Mouse (Mus musculus): ENCODE measurements around the gene Cpn2. TPM values are rescaled to one million over a fixed set of nuclear protein-coding genes. Genes with fewer than 3 reads are reported as not detected.

Cpn2 gene
- polyA plus RNA-seq, 1 experiment from 2014 or later: not detected

GRCm38 (mm10) chr16:30253900-30254299 lies 13.4 kb downstream of the Cpn2 start:
- H3K4me3 ChIP-seq (replicated peaks; ENCODE audit: low read depth, low read length): no peak overlapping the region
- 76% methylated on average over 9 of the region's 9 CpGs for WGBS
- H3K4me1 ChIP-seq (replicated peaks; ENCODE audit: insufficient read depth, low read length): no peaks in the 10 kb centered on the region
- H3K27me3 ChIP-seq (ENCODE audit: insufficient read depth, low read length): no peaks in the 10 kb centered on the region
- no peak overlapping the region for H3K4me2 ChIP-seq (ENCODE audit: low read length)
- H3K9ac ChIP-seq (ENCODE audit: low read depth, low read length): no peak overlapping the region
- DNase-seq (ENCODE audit: low spot score) (no peak), ATAC-seq (replicated peaks; ENCODE audit: low FRiP score, low read depth) (no peak)
- H3K9me3 ChIP-seq (replicated peaks; ENCODE audit: low read length): no peaks in the 10 kb centered on the region
- no peaks in the 10 kb centered on the region for H3K36me3 ChIP-seq (ENCODE audit: insufficient read depth, low read length)
- no peak for TF ChIP-seq CTCF (IDR thresholded peaks at IDR 0.05; ENCODE audit: low read depth)
- H3K27ac ChIP-seq: no peak overlapping the region

GRCm38 (mm10) chr16:30253374-30253773 lies 13.9 kb downstream of the Cpn2 start:
- no peaks in the 10 kb centered on the region for H3K4me1 ChIP-seq (replicated peaks; ENCODE audit: insufficient read depth, low read length)
- no peak overlapping the region for H3K4me2 ChIP-seq (ENCODE audit: low read length)
- WGBS: 82% methylated on average over 4 of the region's 4 CpGs
- no peaks in the 10 kb centered on the region for H3K27me3 ChIP-seq (ENCODE audit: insufficient read depth, low read length)
- no peaks in the 10 kb centered on the region for H3K9me3 ChIP-seq (replicated peaks; ENCODE audit: low read length)
- TF ChIP-seq CTCF (IDR thresholded peaks at IDR 0.05; ENCODE audit: low read depth): no peak
- ATAC-seq (replicated peaks; ENCODE audit: low FRiP score, low read depth): no peak
- H3K27ac ChIP-seq: no peak overlapping the region
- no peak overlapping the region for H3K9ac ChIP-seq (ENCODE audit: low read depth, low read length)
- DNase-seq (ENCODE audit: low spot score): no peak
- H3K36me3 ChIP-seq (ENCODE audit: insufficient read depth, low read length): no peaks in the 10 kb centered on the region
- H3K4me3 ChIP-seq (replicated peaks; ENCODE audit: low read depth, low read length): no peak overlapping the region

GRCm38 (mm10) chr16:30252003-30252418 lies 15.3 kb downstream of the Cpn2 start:
- Histone ChIP-seq H3K9ac (ENCODE audit: low read depth, low read length) (no peak overlapping the region), H3K4me1 (replicated peaks; ENCODE audit: insufficient read depth, low read length) (no peaks in the 10 kb centered on the region), H3K27me3 (ENCODE audit: insufficient read depth, low read length) (no peaks in the 10 kb centered on the region), H3K4me3 (replicated peaks; ENCODE audit: low read depth, low read length) (no peak overlapping the region; the same call in 1 of the 2 replicates), H3K36me3 (ENCODE audit: insufficient read depth, low read length) (no peaks in the 10 kb centered on the region), H3K27ac (no peak overlapping the region), H3K4me2 (ENCODE audit: low read length) (peak overlapping the region; percentile 50), H3K9me3 (replicated peaks; ENCODE audit: low read length) (no peaks in the 10 kb centered on the region)
- ATAC-seq (replicated peaks; ENCODE audit: low FRiP score, low read depth) (peak; percentile 75), DNase-seq (ENCODE audit: low spot score) (peak; percentile 91)
- TF ChIP-seq CTCF (IDR thresholded peaks at IDR 0.05; ENCODE audit: low read depth): peak; percentile 100
- 2% methylated on average over 21 of the region's 21 CpGs for WGBS

- DNase-seq (ENCODE audit: low spot score): peak; percentile 85
- 27% methylated on average over 12 of the region's 12 CpGs for WGBS
- Histone ChIP-seq H3K36me3 (ENCODE audit: insufficient read depth, low read length) (no peaks in the 10 kb centered on the region), H3K9me3 (replicated peaks; ENCODE audit: low read length) (no peaks in the 10 kb centered on the region), H3K27ac (no peak overlapping the region), H3K4me2 (ENCODE audit: low read length) (no peak overlapping the region), H3K9ac (ENCODE audit: low read depth, low read length) (no peak overlapping the region), H3K27me3 (ENCODE audit: insufficient read depth, low read length) (no peaks in the 10 kb centered on the region), H3K4me3 (replicated peaks; ENCODE audit: low read depth, low read length) (no peak overlapping the region), H3K4me1 (replicated peaks; ENCODE audit: insufficient read depth, low read length) (no peaks in the 10 kb centered on the region)
- peak; percentile 87 for ATAC-seq (replicated peaks; ENCODE audit: low FRiP score, low read depth)
- TF ChIP-seq CTCF (IDR thresholded peaks at IDR 0.05; ENCODE audit: low read depth): no peak
Measured at GRCm38 (mm10) chr16:30244037-30244700, 23.1 kb downstream of the Cpn2 start.

GRCm38 (mm10) chr16:30241623-30242022 lies 25.7 kb downstream of the Cpn2 start:
- no peak for TF ChIP-seq CTCF (IDR thresholded peaks at IDR 0.05; ENCODE audit: low read depth)
- no peaks in the 10 kb centered on the region for H3K4me1 ChIP-seq (replicated peaks; ENCODE audit: insufficient read depth, low read length)
- 24% methylated on average over 2 of the region's 2 CpGs for WGBS
- H3K9me3 ChIP-seq (replicated peaks; ENCODE audit: low read length): no peaks in the 10 kb centered on the region
- H3K4me2 ChIP-seq (ENCODE audit: low read length): no peak overlapping the region
- H3K27me3 ChIP-seq (ENCODE audit: insufficient read depth, low read length): 0 out of 2 replicates have a peak, but pooled peaks cover 7% of the 10 kb centered on the region
- no peak overlapping the region for H3K27ac ChIP-seq
- no peaks in the 10 kb centered on the region for H3K36me3 ChIP-seq (ENCODE audit: insufficient read depth, low read length)
- no peak overlapping the region for H3K9ac ChIP-seq (ENCODE audit: low read depth, low read length)
- DNase-seq (ENCODE audit: low spot score) (no peak), ATAC-seq (replicated peaks; ENCODE audit: low FRiP score, low read depth) (no peak)
- no peak overlapping the region for H3K4me3 ChIP-seq (replicated peaks; ENCODE audit: low read depth, low read length)

- Histone ChIP-seq H3K4me2 (ENCODE audit: low read length) (no peak overlapping the region), H3K27me3 (ENCODE audit: insufficient read depth, low read length) (0 out of 2 replicates have a peak, but pooled peaks cover 7% of the 10 kb centered on the region), H3K27ac (no peak overlapping the region), H3K9me3 (replicated peaks; ENCODE audit: low read length) (no peaks in the 10 kb centered on the region), H3K4me3 (replicated peaks; ENCODE audit: low read depth, low read length) (no peak overlapping the region), H3K4me1 (replicated peaks; ENCODE audit: insufficient read depth, low read length) (no peaks in the 10 kb centered on the region; the same call in 1 of the 2 replicates), H3K9ac (ENCODE audit: low read depth, low read length) (no peak overlapping the region), H3K36me3 (ENCODE audit: insufficient read depth, low read length) (no peaks in the 10 kb centered on the region)
- no peak for DNase-seq (ENCODE audit: low spot score)
- WGBS: 67% methylated on average over 6 of the region's 6 CpGs
- no peak for TF ChIP-seq CTCF (IDR thresholded peaks at IDR 0.05; ENCODE audit: low read depth)
- no peak for ATAC-seq (replicated peaks; ENCODE audit: low FRiP score, low read depth)
Measured at GRCm38 (mm10) chr16:30238791-30239190, 28.5 kb downstream of the Cpn2 start.
